Mouse (Mus musculus) liver, postnatal 0 days (tissue): ENCODE measurements around the gene Snapin.

Source experiments
- CTCF ChIP-seq: sonication (generic); IDR thresholded peaks from 2 replicates; pipeline ENCODE4 v1.5.1; 2016; ENCODE audit warnings: antibody characterized with exemption, low read depth
- EP300 ChIP-seq: IDR thresholded peaks from 2 replicates; pipeline ENCODE4 v1.6.1; 2016; ENCODE audit warnings: antibody characterized with exemption, low read depth, mild to moderate bottlenecking

- TF ChIP-seq CTCF = no peak; the same call in 1 of the 2 replicates
- no peak for TF ChIP-seq EP300
Observed at GRCm38 (mm10) chr3:90508287-90508949, 17.6 kb upstream of the Snapin start.
